Mouse (Mus musculus): ENCODE measurements around the gene Atxn7l1. TPM values are rescaled to one million over a fixed set of nuclear protein-coding genes. Genes with fewer than 3 reads are reported as not detected.

Atxn7l1 gene
- total RNA-seq, 1 experiment from 2014 or later = 111 TPM

DNA sequence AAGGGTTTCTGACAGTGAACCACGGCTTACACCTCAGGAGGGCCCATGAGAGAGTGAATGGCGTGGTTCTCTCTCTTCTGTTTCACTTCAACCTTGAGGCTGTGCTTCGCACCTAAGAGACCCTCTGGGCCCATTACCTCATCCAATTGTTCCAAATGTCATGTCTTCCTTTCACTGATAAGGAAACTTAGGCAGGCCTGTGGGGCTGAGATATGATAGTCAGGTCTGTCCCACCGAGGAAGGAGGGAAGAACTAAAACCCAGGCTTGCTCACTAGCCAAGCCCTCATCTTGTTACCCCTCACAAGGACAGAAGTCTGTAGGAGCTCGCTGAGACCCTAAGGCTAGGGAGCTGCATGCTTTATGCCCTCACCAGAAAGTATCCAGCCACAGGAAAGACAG lies 187.5 kb downstream of the Atxn7l1 start:
- no peak for ATAC-seq (ENCODE audit: extremely low read depth, insufficient number of reproducible peaks, low FRiP score, poor library complexity, severe bottlenecking)

DNA sequence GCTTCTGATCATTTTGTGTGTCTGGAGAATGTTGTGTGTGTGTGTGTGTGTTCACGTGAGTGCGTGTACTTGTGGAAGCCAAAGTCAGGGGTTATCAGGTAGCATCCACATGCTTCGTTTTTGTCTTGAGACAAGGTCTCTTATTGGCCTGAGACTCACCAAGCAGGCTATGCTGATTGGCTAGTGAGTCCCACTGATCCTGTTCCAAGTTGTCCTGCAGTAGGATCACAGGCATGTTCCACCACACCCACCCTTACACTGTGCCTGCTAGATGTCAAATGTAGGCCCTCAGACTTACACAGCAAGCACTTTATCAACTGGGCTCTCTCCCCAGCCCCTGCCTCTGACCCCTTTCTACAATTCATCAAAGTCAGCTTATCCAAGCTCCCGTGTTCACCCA lies 187.9 kb downstream of the Atxn7l1 start:
- ATAC-seq (ENCODE audit: extremely low read depth, insufficient number of reproducible peaks, low FRiP score, poor library complexity, severe bottlenecking) = no peak

DNA sequence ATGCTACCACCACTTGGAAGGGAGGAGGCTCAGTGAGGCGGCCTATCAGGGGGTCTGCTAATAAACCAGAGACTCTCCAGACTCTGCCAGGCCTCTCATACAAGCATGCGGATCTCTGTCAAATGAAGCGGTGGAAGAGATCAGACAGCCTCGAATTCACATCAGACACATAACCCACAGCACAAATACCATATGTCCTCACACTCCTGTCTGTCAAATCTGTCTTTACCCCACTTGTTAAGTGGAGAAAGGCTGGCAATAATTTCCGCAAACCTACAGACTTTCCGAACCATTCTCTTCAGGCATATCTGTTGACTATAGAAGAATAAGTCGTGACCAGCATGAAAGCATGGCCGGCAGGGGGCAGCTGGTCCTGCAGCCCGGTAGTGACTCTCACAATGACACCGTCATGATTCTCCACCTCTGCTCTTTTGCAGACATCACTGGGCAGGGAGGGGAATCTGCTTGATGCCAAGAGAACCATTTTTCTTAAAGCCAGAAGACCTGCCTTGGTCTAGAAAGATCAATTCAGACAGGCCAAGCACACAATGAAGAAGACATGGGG lies 189.2 kb downstream of the Atxn7l1 start:
- ATAC-seq (ENCODE audit: extremely low read depth, insufficient number of reproducible peaks, low FRiP score, poor library complexity, severe bottlenecking) = no peak

DNA sequence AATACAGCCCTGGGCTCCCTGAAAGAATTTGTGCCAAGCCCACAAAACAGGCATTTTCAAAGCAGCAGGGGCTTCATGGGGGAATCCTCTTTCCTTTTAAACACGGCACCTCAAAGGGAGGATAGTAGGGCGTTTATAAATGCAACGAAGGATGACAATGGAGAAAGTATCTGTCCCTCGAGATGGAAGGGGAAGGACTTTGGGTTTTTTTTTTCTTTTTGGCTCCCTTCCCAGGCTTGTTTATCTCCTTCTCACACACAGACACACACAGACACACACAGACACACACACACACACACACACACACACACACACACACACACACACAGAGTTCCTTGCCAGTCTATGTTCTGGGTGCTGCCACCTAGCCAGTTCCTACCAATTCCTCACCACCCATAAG lies 189.8 kb downstream of the Atxn7l1 start:
- ATAC-seq (ENCODE audit: extremely low read depth, insufficient number of reproducible peaks, low FRiP score, poor library complexity, severe bottlenecking) = no peak

DNA sequence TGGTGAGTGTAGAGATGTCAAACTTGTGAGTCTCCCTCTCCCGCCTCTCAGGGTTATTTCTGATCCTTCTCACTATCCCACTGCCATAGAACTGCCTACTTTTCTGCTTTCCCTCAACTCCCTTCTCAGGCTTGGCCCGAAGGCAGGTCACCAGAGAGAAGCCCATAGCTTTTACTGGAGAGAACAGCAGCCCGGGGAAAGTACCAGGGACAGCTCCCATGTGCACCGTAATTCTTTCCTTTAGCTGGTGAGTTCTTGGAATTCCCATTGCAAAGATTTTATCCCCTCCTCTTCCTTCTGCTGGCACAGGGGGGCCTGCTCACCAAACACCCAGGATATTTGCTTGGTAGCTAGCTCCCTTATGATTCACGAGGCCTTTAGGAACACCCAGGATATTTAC lies 190.7 kb downstream of the Atxn7l1 start:
- no peak for ATAC-seq (ENCODE audit: extremely low read depth, insufficient number of reproducible peaks, low FRiP score, poor library complexity, severe bottlenecking)

DNA sequence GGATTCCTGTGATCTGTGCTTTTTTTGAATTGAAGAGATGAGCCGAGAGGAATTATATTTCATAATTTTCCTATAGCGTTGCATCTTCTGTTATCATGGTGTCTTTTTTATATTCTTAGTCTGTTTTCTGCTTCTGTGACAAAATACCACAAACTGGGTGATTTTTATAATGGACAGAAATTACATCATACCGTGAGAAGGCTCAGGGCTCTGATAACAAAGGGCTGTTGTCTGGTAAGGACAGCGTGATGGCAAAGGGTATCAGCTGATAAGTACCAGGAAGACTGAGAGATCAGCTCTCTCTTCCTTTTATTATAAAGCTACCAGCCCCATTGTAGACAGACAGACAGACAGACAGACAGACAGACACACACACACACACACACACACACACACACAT lies 192.3 kb downstream of the Atxn7l1 start:
- ATAC-seq (ENCODE audit: extremely low read depth, insufficient number of reproducible peaks, low FRiP score, poor library complexity, severe bottlenecking) = no peak

DNA sequence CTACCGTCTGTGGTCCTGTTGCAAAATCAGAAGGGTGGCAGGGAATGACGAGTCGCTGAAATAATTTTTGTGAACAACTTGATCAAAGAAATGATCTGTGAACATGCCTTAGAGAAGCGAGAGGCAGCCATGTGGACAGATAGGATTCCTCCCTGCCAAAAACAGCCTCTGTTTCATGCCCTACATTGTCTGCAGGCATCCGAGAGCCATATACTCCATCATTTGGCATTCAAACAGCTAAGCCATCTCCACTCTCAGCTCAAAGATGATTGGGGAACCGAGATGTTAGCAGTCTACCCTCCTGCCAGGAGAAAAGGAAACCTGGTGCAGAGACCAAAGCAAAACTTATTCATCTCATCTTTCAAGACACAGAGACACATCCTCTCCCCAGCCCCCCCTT lies 193.2 kb downstream of the Atxn7l1 start:
- ATAC-seq (ENCODE audit: extremely low read depth, insufficient number of reproducible peaks, low FRiP score, poor library complexity, severe bottlenecking) = no peak

DNA sequence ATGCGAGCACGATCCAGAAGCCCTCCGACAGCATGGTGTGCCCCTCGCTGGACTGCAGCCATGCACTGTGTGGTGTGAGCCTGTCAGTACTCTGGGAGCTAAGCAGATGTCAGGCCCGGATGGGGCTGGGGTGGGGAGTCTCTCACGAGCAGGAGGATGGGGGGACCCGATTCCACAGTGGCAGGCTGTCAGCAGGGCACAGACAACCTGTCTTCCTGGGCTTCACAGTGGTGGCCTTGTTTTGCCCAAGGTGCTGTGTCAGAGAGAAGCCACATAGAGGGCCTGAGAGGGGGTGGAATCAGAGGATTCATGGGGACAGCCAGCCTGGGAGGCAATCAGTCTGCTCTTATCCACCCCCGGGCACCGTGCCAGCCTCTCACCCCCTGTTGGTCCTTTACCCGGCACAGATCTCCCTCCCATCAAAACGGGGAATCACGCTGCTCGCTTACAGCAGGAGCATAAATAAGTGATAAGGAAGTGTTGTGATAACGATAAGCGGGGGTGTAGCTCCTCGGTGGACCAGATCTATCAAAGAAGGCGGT lies 193.9 kb downstream of the Atxn7l1 start:
- ATAC-seq (ENCODE audit: extremely low read depth, insufficient number of reproducible peaks, low FRiP score, poor library complexity, severe bottlenecking) = no peak

DNA sequence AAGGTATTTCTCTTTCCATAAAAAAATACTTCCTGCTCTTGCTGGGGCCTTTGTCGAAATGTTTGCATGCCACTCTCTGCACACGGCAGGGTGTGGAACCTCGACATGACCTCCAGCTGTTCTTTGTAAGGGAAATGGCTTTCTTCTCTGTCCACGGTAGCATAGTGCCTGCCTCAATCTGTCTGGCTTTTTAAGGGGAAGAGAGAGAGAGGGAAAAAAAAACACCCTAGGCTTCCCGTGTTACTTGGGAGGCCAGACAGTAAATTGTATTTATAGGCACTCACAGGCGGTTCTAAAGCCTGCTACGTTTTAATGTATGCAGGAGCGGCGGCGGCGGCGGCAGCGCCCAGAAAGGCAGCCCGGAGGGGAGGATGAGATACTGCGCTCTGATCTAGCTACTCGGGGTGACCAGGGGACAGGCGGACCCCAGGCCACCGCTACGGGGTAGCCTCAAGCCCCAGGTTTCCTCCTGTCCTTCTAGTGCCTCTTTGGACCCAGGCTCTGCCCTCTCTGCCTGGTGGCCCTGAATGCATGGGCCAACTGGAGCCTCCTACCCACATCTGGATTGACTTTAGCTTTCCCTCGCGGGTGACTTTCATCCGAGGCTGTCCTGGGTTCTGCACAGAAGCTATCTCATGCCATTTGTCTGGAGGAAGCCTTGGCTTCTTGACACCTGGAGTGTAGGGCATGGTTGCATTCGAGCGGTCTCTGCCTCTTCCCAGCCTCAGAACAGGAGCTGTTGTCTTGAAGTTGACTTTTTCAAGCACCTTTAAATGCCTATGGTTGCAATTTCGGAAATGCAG lies 197.7 kb downstream of the Atxn7l1 start:
- ATAC-seq (ENCODE audit: extremely low read depth, insufficient number of reproducible peaks, low FRiP score, poor library complexity, severe bottlenecking) = no peak

DNA sequence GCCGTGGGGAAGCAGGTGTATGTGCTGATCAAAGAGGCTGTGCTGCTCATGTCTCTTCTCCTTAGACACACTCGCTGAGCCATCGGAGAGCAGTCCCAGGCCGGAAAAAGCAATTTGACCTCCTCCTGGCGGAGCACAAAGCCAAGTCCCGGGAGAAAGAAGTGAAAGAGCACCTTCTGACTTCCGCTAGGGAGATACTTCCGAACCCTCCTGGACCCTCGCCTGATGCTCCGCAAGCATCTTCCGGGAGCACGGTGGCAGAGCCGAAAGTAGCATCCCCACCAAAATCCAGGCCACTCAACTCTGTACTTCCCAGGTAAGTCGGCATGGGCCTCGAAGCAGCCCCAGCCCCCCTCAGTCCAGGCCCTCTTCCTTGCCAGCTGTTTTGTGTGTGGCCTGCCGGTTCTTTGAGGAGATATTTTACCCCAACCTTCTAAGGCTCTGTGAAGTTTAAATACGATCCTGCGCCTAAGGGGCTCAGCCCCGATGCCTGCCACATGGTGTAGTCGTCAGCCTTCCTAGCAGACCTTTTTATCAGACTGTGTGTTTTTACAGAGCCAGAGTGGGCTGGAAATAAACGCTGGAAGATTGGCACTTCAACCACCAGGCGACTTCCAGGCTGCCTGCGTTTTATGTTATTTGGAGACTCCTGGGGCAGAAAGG lies 198.4 kb downstream of the Atxn7l1 start:
- ATAC-seq (ENCODE audit: extremely low read depth, insufficient number of reproducible peaks, low FRiP score, poor library complexity, severe bottlenecking) = no peak

DNA sequence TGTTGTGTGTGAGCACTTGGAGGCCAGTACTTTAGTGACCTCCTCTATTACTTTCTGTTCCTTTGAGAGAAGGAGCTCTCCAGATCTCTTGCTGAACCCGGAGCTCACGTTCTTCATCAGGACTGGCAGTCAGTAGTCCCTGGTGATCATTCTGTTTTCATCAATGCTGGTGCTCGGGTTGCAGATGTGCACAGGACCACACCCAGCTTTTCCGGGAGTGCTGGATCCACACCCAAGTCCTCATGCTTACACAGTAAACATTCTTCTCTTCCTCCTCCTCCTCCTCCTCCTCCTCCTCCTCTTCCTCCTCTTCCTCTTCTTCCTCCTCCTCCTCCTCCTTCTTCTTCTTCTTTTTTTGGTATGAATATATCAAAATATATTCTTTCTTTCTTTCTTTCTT lies 205.2 kb downstream of the Atxn7l1 start:
- ATAC-seq (ENCODE audit: extremely low read depth, insufficient number of reproducible peaks, low FRiP score, poor library complexity, severe bottlenecking) = no peak

DNA sequence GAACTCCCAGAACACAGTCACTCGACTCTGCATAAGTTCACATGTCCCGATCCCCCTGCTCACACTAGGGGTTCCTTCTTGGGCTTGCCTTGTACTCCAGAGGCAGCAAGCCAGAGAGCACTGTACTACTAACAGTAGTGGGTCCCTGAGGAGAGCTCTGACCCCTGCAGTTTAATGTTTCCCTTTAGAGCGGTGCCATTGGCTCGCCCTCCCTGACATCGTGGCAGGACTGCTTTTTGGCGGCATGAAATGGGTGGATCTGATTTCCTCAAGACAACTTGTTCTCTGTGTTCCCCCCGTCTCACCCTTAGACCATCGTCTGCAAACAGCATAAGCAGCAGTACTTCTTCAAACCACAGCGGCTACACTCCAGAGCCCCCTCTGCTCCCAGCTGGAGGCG lies 210.9 kb downstream of the Atxn7l1 start:
- no peak for ATAC-seq (ENCODE audit: extremely low read depth, insufficient number of reproducible peaks, low FRiP score, poor library complexity, severe bottlenecking)

DNA sequence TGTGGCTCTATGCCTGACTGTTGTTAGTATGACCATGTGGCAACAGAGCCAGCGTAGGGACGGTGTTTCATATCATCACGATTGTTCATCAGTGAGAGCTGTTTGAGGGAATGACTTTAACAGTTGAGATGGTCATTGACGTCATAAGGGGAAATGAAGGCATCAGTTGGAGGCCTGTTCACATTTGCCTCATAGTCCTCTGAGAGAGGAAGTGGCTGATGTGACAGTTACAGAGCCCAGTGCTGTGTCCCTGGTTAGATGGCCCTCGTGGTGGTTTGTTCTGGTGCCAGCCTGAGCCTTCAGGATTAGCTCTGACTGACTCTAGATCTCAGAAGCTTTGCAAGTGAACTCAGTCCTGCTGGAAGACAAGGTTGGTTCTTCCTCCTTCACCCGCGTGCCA lies 211.7 kb downstream of the Atxn7l1 start:
- peak; percentile 73 for ATAC-seq (ENCODE audit: extremely low read depth, insufficient number of reproducible peaks, low FRiP score, poor library complexity, severe bottlenecking)

DNA sequence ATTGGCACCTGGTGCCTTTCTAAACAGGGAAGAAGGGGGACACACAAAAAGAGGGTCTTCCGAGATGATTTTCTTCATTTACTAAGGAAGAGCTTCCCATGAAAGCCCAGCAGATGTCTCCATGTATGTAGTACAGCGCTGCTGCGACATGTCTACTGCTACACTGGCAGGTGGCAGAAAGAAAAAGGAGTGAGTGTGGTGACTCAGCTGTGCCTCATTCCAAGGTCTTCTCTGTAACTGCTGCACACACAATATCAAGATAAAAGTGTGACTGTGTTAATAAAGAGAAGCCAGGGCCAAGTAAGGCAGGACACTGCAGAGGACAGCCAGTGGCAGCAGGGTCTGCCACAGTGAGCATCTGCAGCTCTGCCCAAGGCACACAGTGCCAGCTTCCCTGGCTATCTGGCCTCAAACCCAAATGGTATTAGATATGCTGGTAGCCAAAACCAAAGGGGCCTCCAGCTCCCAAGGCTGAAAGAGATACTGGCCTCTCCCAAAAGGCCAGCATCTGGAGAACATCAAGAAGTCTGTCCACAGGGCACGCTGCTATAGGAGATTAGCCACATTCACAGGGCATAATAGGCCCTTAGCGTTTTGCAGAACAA lies 212.5 kb downstream of the Atxn7l1 start:
- ATAC-seq (ENCODE audit: extremely low read depth, insufficient number of reproducible peaks, low FRiP score, poor library complexity, severe bottlenecking) = no peak

DNA sequence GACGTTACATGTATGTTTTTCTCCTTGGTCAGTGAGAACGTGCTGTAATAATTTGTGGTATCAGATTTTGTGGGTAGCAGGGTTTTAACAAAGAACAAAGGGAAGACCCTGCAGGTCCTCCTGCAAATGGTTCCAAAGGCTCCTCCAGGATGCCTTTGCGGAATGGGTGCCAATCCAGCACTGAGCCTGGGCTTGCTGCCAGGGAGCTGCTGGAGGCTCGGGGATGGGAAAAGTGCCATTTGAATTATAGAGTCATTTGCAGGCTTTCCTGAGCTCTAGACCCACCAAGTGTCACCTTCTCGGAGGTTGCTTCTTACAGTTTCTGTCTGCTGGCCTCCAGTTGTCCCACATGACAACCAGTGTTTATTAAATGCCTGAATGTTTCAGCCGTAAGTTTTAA lies 213.2 kb downstream of the Atxn7l1 start:
- no peak for ATAC-seq (ENCODE audit: extremely low read depth, insufficient number of reproducible peaks, low FRiP score, poor library complexity, severe bottlenecking)

DNA sequence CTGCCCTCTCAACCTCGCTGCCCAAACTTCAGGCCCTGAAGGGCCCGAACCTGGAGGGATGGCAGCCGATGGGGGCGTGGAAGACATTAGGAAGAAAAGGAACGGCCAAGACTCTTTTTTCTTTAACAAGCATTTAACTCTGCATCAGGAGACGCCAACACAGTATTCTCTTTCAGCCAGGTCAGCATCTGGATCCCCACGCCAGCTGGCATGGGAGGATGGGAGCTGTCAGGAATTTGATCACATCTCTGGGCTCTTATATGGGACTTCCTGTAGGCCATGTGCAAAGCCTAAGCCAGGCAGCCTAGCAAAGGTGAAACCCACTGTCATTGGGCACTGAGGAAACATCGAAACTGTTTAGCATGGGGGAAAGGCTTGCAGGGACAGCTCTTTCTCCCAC lies 217.0 kb downstream of the Atxn7l1 start:
- no peak for ATAC-seq (ENCODE audit: extremely low read depth, insufficient number of reproducible peaks, low FRiP score, poor library complexity, severe bottlenecking)

DNA sequence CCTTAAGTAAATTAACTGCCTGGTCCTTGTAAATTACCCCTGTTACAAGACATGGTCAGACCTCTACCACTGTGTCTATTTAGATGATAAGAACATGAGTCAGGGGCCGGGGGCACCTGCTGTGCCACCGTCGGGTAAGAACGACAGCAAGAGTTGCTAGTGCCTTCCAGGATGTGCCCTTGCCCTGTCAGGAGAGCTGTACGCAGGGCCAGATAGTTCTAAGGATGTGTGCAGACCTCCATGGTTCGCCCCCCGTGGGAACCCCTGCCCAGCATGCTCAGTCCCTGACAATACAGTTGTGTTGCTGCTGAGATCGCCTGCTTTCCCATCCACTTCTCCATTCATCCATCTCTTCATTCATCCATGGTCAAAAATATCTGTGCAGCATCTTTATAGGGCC lies 217.6 kb downstream of the Atxn7l1 start:
- no peak for ATAC-seq (ENCODE audit: extremely low read depth, insufficient number of reproducible peaks, low FRiP score, poor library complexity, severe bottlenecking)

DNA sequence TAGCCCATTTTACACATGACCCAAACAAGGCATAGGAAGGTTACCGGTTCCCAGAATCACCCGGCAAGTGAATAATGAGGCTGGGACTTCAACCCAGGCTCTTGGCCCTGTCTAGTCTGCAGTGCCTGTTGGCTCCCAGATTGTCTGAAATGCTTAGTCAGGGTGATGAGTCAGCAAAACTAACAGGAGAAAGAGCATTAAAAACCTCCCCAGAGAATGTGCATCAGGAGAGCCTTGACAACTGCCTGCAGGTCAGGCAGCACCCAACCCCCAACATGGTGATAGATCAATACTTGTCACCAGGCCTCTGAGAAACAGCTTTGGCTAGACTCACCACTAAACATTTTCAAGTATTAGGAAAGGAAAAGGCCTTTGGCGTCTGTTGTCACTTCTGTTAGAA lies 222.1 kb downstream of the Atxn7l1 start:
- ATAC-seq (ENCODE audit: extremely low read depth, insufficient number of reproducible peaks, low FRiP score, poor library complexity, severe bottlenecking) = no peak

DNA sequence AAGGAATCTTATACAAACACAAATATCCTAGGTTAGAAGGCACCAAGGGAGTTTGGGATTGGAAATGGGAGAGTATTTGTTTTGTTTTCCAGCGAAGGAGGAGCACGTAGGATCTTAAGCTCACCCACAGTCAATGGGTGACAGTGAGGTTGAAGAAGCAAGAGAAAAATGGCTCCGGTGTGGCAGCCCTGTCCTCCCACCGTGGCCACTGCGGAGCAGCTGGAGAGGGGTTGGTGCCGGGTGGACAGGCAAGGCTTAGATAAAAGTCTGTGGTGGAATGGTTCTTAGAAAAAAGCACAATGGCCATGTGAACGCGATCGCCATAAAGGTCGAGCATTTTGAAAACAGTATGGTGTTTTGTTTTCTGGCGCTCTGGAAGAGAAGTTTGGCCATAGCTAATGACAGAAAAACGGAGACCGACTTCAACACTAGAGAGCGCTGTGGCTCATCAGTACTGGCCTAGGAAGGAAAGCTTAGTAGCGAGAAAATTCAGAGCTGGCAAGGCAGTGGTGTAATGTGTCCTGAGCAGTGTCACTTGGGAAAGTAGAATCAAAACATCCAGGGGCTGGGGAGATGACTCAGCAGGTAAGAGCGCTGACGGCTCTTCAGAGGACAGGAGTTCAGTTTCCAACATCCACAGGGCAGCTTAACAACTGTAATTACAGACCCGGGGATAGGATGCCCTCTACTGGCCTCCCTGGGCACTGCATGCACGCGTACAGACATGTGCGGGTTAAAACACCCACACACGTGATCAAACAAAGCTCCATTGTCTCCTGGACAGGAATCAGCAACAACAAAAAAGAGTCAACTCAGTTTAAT lies 232.3 kb downstream of the Atxn7l1 start:
- peak; percentile 79 for ATAC-seq (ENCODE audit: extremely low read depth, insufficient number of reproducible peaks, low FRiP score, poor library complexity, severe bottlenecking)
